Mouse (Mus musculus): ENCODE results near the gene Veph1. TPM values are rescaled to one million over a fixed set of nuclear protein-coding genes. Genes with fewer than 3 reads are reported as not detected.

Gene Veph1
- polyA plus RNA-seq, 1 experiment = not detected

DNA sequence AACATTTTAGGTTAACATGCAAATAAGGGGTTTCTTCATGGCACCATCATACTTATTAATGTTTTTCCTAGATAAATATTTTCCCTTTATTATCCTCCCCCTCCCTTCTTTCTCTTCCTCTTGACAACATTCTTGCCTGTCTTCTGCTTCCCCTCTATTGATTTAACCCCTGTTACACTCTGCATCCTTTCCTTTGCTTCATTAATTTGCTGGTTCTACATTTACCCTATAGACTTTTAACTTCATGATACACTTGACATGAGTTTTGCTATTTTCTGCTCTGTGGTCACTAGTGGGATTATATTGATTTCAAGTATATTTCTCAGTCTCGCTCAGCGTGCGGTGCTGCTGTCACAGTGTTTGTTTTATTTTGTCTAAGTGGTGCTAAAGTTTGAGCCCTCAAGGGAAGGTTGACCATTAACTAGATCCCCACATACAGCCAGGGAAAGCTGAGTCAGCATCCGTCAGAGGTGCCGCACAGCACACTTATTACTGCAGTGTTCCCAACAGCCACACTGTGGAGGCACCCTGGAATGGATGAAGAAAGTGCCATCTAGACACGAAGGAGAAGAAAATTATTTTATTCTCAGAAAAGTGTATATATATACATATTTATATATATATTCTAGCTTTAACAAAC is 217.6 kb downstream of the Veph1 start:
- WGBS = 97% methylated on average over 6 of the region's 6 CpGs
- no peaks in the 10 kb centered on the region for H3K27me3 ChIP-seq (ENCODE audit: control insufficient read depth, insufficient read depth, low read length)
- H3K4me3 ChIP-seq (ENCODE audit: control insufficient read depth, insufficient read depth, low read length) = no peak overlapping the region
- no peak overlapping the region for H3K27ac ChIP-seq (ENCODE audit: control insufficient read depth, insufficient read depth, low read length)
- peaks cover 5% of the 10 kb centered on the region; the same call in 1 of the 2 replicates for H3K4me1 ChIP-seq (replicated peaks; ENCODE audit: control insufficient read depth, insufficient read depth, low read length)
- no peaks in the 10 kb centered on the region for H3K36me3 ChIP-seq (ENCODE audit: control insufficient read depth, insufficient read depth, low read length)
- no peak for DNase-seq
- TF ChIP-seq CTCF (IDR thresholded peaks at IDR 0.05; ENCODE audit: borderline replicate concordance, control insufficient read depth, extremely low read depth, insufficient read depth, low read length, poor library complexity) (no peak), POLR2A (IDR thresholded peaks at IDR 0.05; ENCODE audit: control insufficient read depth, extremely low read depth, insufficient read depth, low read length, poor library complexity) (no peak)

GRCm38 (mm10) chr3:66078026-66078721 is 218.5 kb downstream of the Veph1 start:
- Histone ChIP-seq H3K27ac (ENCODE audit: control insufficient read depth, insufficient read depth, low read length) (no peak overlapping the region), H3K4me3 (ENCODE audit: control insufficient read depth, insufficient read depth, low read length) (no peak overlapping the region), H3K4me1 (replicated peaks; ENCODE audit: control insufficient read depth, insufficient read depth, low read length) (peaks cover 5% of the 10 kb centered on the region; the same call in 1 of the 2 replicates), H3K27me3 (ENCODE audit: control insufficient read depth, insufficient read depth, low read length) (no peaks in the 10 kb centered on the region), H3K36me3 (ENCODE audit: control insufficient read depth, insufficient read depth, low read length) (no peaks in the 10 kb centered on the region)
- no peak for DNase-seq
- no peak for TF ChIP-seq CTCF (IDR thresholded peaks at IDR 0.05; ENCODE audit: borderline replicate concordance, control insufficient read depth, extremely low read depth, insufficient read depth, low read length, poor library complexity)
- TF ChIP-seq POLR2A (IDR thresholded peaks at IDR 0.05; ENCODE audit: control insufficient read depth, extremely low read depth, insufficient read depth, low read length, poor library complexity) = no peak
- WGBS = 63% methylated on average over 23 of the region's 23 CpGs

DNA sequence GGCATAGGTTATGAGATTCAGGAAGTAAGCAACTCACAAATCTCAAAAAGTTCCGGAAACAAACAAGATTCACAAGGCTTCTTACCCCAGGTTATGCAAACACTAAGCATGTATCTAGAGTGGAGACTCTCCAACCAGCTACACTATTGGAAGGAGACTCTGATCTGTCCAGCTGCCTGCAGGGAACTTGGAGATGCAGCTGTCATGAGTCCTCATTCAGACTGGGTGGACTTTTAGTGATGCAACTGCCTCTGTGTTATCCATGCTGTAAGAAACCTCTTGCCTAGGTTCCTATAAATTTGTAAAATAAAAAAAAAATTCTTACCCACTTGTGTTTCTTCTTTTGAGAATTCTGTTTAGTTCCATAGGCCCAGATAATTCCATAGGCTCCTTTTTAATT is 226.4 kb downstream of the Veph1 start:
- Histone ChIP-seq H3K4me1 (replicated peaks; ENCODE audit: control insufficient read depth, insufficient read depth, low read length) (no peaks in the 10 kb centered on the region), H3K27me3 (ENCODE audit: control insufficient read depth, insufficient read depth, low read length) (no peaks in the 10 kb centered on the region), H3K4me3 (ENCODE audit: control insufficient read depth, insufficient read depth, low read length) (no peak overlapping the region), H3K27ac (ENCODE audit: control insufficient read depth, insufficient read depth, low read length) (no peak overlapping the region), H3K36me3 (ENCODE audit: control insufficient read depth, insufficient read depth, low read length) (no peaks in the 10 kb centered on the region)
- no peak for DNase-seq
- TF ChIP-seq POLR2A (IDR thresholded peaks at IDR 0.05; ENCODE audit: control insufficient read depth, extremely low read depth, insufficient read depth, low read length, poor library complexity) = no peak
- TF ChIP-seq CTCF (IDR thresholded peaks at IDR 0.05; ENCODE audit: borderline replicate concordance, control insufficient read depth, extremely low read depth, insufficient read depth, low read length, poor library complexity) = no peak
- 100% methylated on average over 1 of the region's 1 CpGs for WGBS

DNA sequence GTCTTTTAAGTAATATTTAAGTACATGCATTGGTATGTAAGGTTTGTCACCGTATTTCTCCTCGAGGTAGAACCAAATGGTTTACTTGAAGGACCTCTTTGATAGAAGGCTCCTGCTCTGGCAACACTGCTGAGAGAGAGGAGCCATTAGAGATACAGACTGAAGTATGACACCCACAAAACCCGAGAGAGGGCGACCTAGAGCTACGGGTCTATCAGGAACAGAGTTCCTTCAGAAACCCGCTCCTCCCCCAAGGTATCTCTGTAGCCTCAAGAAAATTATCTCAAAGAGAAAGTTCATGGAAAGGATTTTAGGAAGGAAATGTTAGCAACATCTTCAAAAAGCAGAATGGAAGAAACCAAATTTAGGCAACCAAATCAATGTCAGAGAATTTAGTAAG is 232.8 kb downstream of the Veph1 start:
- Histone ChIP-seq H3K36me3 (ENCODE audit: control insufficient read depth, insufficient read depth, low read length) (no peaks in the 10 kb centered on the region), H3K27ac (ENCODE audit: control insufficient read depth, insufficient read depth, low read length) (no peak overlapping the region), H3K4me3 (ENCODE audit: control insufficient read depth, insufficient read depth, low read length) (no peak overlapping the region), H3K27me3 (ENCODE audit: control insufficient read depth, insufficient read depth, low read length) (no peaks in the 10 kb centered on the region), H3K4me1 (replicated peaks; ENCODE audit: control insufficient read depth, insufficient read depth, low read length) (no peaks in the 10 kb centered on the region)
- TF ChIP-seq CTCF (IDR thresholded peaks at IDR 0.05; ENCODE audit: borderline replicate concordance, control insufficient read depth, extremely low read depth, insufficient read depth, low read length, poor library complexity) (no peak), POLR2A (IDR thresholded peaks at IDR 0.05; ENCODE audit: control insufficient read depth, extremely low read depth, insufficient read depth, low read length, poor library complexity) (no peak)
- WGBS = 45% methylated on average over 6 of the region's 6 CpGs
- no peak for DNase-seq

GRCm38 (mm10) chr3:66056912-66057311 is 239.7 kb downstream of the Veph1 start:
- Histone ChIP-seq H3K27ac (ENCODE audit: control insufficient read depth, insufficient read depth, low read length) (no peak overlapping the region), H3K4me3 (ENCODE audit: control insufficient read depth, insufficient read depth, low read length) (no peak overlapping the region), H3K36me3 (ENCODE audit: control insufficient read depth, insufficient read depth, low read length) (no peaks in the 10 kb centered on the region), H3K4me1 (replicated peaks; ENCODE audit: control insufficient read depth, insufficient read depth, low read length) (no peaks in the 10 kb centered on the region), H3K27me3 (ENCODE audit: control insufficient read depth, insufficient read depth, low read length) (no peaks in the 10 kb centered on the region)
- WGBS = 95% methylated on average over 16 of the region's 16 CpGs
- DNase-seq = no peak
- no peak for TF ChIP-seq CTCF (IDR thresholded peaks at IDR 0.05; ENCODE audit: borderline replicate concordance, control insufficient read depth, extremely low read depth, insufficient read depth, low read length, poor library complexity)
- no peak for TF ChIP-seq POLR2A (IDR thresholded peaks at IDR 0.05; ENCODE audit: control insufficient read depth, extremely low read depth, insufficient read depth, low read length, poor library complexity)

- Histone ChIP-seq H3K4me1 (replicated peaks; ENCODE audit: control insufficient read depth, insufficient read depth, low read length) (no peaks in the 10 kb centered on the region), H3K36me3 (ENCODE audit: control insufficient read depth, insufficient read depth, low read length) (no peaks in the 10 kb centered on the region), H3K27me3 (ENCODE audit: control insufficient read depth, insufficient read depth, low read length) (no peaks in the 10 kb centered on the region), H3K4me3 (ENCODE audit: control insufficient read depth, insufficient read depth, low read length) (no peak overlapping the region), H3K27ac (ENCODE audit: control insufficient read depth, insufficient read depth, low read length) (no peak overlapping the region)
- no peak for TF ChIP-seq CTCF (IDR thresholded peaks at IDR 0.05; ENCODE audit: borderline replicate concordance, control insufficient read depth, extremely low read depth, insufficient read depth, low read length, poor library complexity)
- TF ChIP-seq POLR2A (IDR thresholded peaks at IDR 0.05; ENCODE audit: control insufficient read depth, extremely low read depth, insufficient read depth, low read length, poor library complexity) = no peak
- WGBS = 85% methylated on average over 7 of the region's 7 CpGs
- DNase-seq = no peak
Measured at GRCm38 (mm10) chr3:66055652-66056051, 241.0 kb downstream of the Veph1 start.
